Mouse (Mus musculus) heart, embryonic 12.5 days (tissue): ENCODE data around the gene Htra3. TPM values are rescaled to one million over a fixed set of nuclear protein-coding genes. Genes with fewer than 3 reads are reported as not detected.

Source experiments
- ATAC-seq: fragments of 200-750 bp; cut with Nextera tagmentation; 2 replicates; pipeline ENCODE4 v1.8.0; 2017; ENCODE audit warnings: moderate TSS enrichment, moderate library complexity; ENCODE audit not compliant: insufficient number of reproducible peaks, low FRiP score
- H3K27ac ChIP-seq: fragments of 300-500 bp; sonication (generic); 2 replicates; pipeline ENCODE4 v1.5.1; 2016; ENCODE audit warnings: mild to moderate bottlenecking, moderate library complexity; ENCODE audit not compliant: poor library complexity, severe bottlenecking
- H3K27me3 ChIP-seq: fragments of 300-500 bp; sonication (generic); replicated peaks from 2 replicates; pipeline ENCODE4 v1.6.1; 2016; ENCODE audit warnings: mild to moderate bottlenecking, moderate library complexity
- H3K36me3 ChIP-seq: fragments of 300-500 bp; sonication (generic); 2 replicates; pipeline ENCODE4 v1.6.1; 2016; ENCODE audit warnings: mild to moderate bottlenecking, moderate library complexity
- H3K4me1 ChIP-seq: fragments of 300-500 bp; sonication (generic); replicated peaks from 2 replicates; pipeline ENCODE4 v1.6.1; 2016; ENCODE audit warnings: mild to moderate bottlenecking
- H3K4me2 ChIP-seq: fragments of 300-500 bp; sonication (generic); 2 replicates; pipeline ENCODE4 v1.6.1; 2016; ENCODE audit warnings: mild to moderate bottlenecking, moderate library complexity
- H3K4me3 ChIP-seq: fragments of 300-500 bp; sonication (generic); 2 replicates; pipeline ENCODE4 v1.5.1; 2016; ENCODE audit warnings: mild to moderate bottlenecking
- H3K9ac ChIP-seq: fragments of 300-500 bp; sonication (generic); 2 replicates; pipeline ENCODE4 v1.6.1; 2016; ENCODE audit warnings: mild to moderate bottlenecking, moderate library complexity
- H3K9me3 ChIP-seq: fragments of 300-500 bp; sonication (generic); replicated peaks from 2 replicates; pipeline ENCODE4 v1.6.1; 2016; ENCODE audit warnings: mild to moderate bottlenecking, moderate library complexity
- WGBS: fragments of 180-500 bp; shearing (Covaris S2); methylation state at CpG from one replicate; pipeline ENCODE4 v1.1.7; 2016; 5-methylcytosine and 5-hydroxymethylcytosine counted together
- polyA plus RNA-seq: library from polyadenylated mRNA; unstranded; fragments of >200 nt; fragmentation: Nextera tagmentation; extraction: Ambion mirVana; gene quantifications from 2 replicates; pipeline ENCODE4 v1.2.1, GENCODE M21; 2016

Gene Htra3
- 4.3 and 4.8 TPM in 2 replicates for polyA plus RNA-seq

- ATAC-seq, result peak; percentile 44; the same call in 1 of the 2 replicates
Measured at GRCm38 (mm10) chr5:35679256-35680155, at the start of gene Htra3. Htra3 (minus strand) TSS chr5:35679782.

GRCm38 (mm10) chr5:35728957-35729460, 49.4 kb upstream of the Htra3 start:
- no peaks in the 10 kb centered on the region for H3K36me3 ChIP-seq
- no peaks in the 10 kb centered on the region for H3K9me3 ChIP-seq
- 41% methylated on average over 11 of the region's 11 CpGs for WGBS
- peak overlapping the region; percentile 58 for H3K4me2 ChIP-seq
- peak overlapping the region; percentile 31 for H3K4me3 ChIP-seq
- H3K4me1 ChIP-seq, result peaks cover 14% of the 10 kb centered on the region
- ATAC-seq, result peak; percentile 84
- H3K27me3 ChIP-seq, result no peaks in the 10 kb centered on the region; the same call in 1 of the 2 replicates
- peak overlapping the region; percentile 90 for H3K27ac ChIP-seq
- H3K9ac ChIP-seq, result peak overlapping the region; percentile 63

More at GRCm38 (mm10) chr5:35679256-35680155, at the start of gene Htra3:
- Histone ChIP-seq H3K36me3 (no peaks in the 10 kb centered on the region), H3K27me3 (peaks cover 65% of the 10 kb centered on the region), H3K4me2 (peak within 1 kb of the TSS; percentile 84), H3K9me3 (no peaks in the 10 kb centered on the region), H3K9ac (peak within 1 kb of the TSS; percentile 69), H3K4me1 (peaks cover 16% of the 10 kb centered on the region), H3K4me3 (peak within 1 kb of the TSS; percentile 48), H3K27ac (no peak within 1 kb of the TSS)
- WGBS, result 9% methylated on average over 42 of the region's 42 CpGs

GRCm38 (mm10) chr5:35728344-35728956, 48.9 kb upstream of the Htra3 start:
- peak overlapping the region; percentile 90 for H3K27ac ChIP-seq
- H3K9ac ChIP-seq, result peak overlapping the region; percentile 63
- no peak for ATAC-seq
- peak overlapping the region; percentile 58 for H3K4me2 ChIP-seq
- peak overlapping the region; percentile 31 for H3K4me3 ChIP-seq
- no peaks in the 10 kb centered on the region; the same call in 1 of the 2 replicates for H3K27me3 ChIP-seq
- no peaks in the 10 kb centered on the region for H3K9me3 ChIP-seq
- peaks cover 19% of the 10 kb centered on the region for H3K4me1 ChIP-seq
- WGBS, result 65% methylated on average over 12 of the region's 12 CpGs
- no peaks in the 10 kb centered on the region for H3K36me3 ChIP-seq

GRCm38 (mm10) chr5:35727447-35727846, 47.9 kb upstream of the Htra3 start:
- no peaks in the 10 kb centered on the region for H3K9me3 ChIP-seq
- peaks cover 30% of the 10 kb centered on the region for H3K4me1 ChIP-seq
- H3K4me2 ChIP-seq, result peak overlapping the region; percentile 58
- H3K4me3 ChIP-seq, result peak overlapping the region; percentile 31
- no peak overlapping the region for H3K9ac ChIP-seq
- 89% methylated on average over 5 of the region's 5 CpGs for WGBS
- no peaks in the 10 kb centered on the region for H3K36me3 ChIP-seq
- H3K27me3 ChIP-seq, result no peaks in the 10 kb centered on the region
- H3K27ac ChIP-seq, result no peak overlapping the region
- no peak for ATAC-seq

- Histone ChIP-seq H3K9ac (no peak overlapping the region), H3K36me3 (no peaks in the 10 kb centered on the region), H3K4me1 (peaks cover 38% of the 10 kb centered on the region), H3K27me3 (no peaks in the 10 kb centered on the region), H3K4me3 (no peak overlapping the region), H3K4me2 (no peak overlapping the region), H3K27ac (no peak overlapping the region), H3K9me3 (no peaks in the 10 kb centered on the region)
- no peak for ATAC-seq
- 87% methylated on average over 3 of the region's 3 CpGs for WGBS
Measured at GRCm38 (mm10) chr5:35725840-35726239, 46.3 kb upstream of the Htra3 start.

GRCm38 (mm10) chr5:35723900-35724299, 44.3 kb upstream of the Htra3 start:
- WGBS, result 66% methylated on average over 5 of the region's 5 CpGs
- Histone ChIP-seq H3K27ac (no peak overlapping the region), H3K9ac (no peak overlapping the region), H3K9me3 (no peaks in the 10 kb centered on the region), H3K27me3 (no peaks in the 10 kb centered on the region), H3K36me3 (no peaks in the 10 kb centered on the region), H3K4me3 (no peak overlapping the region), H3K4me2 (no peak overlapping the region), H3K4me1 (peaks cover 49% of the 10 kb centered on the region)
- no peak for ATAC-seq

GRCm38 (mm10) chr5:35722654-35723053, 43.1 kb upstream of the Htra3 start:
- Histone ChIP-seq H3K9ac (peak overlapping the region; percentile 21; the same call in 1 of the 2 replicates), H3K27ac (peak overlapping the region; percentile 63), H3K4me2 (no peak overlapping the region), H3K4me3 (no peak overlapping the region), H3K9me3 (no peaks in the 10 kb centered on the region), H3K36me3 (no peaks in the 10 kb centered on the region), H3K4me1 (peaks cover 52% of the 10 kb centered on the region), H3K27me3 (no peaks in the 10 kb centered on the region)
- peak; percentile 49; the same call in 1 of the 2 replicates for ATAC-seq
- WGBS, result 8% methylated on average over 2 of the region's 2 CpGs

GRCm38 (mm10) chr5:35721933-35722332, 42.4 kb upstream of the Htra3 start:
- Histone ChIP-seq H3K4me2 (no peak overlapping the region), H3K9ac (no peak overlapping the region), H3K27ac (peak overlapping the region; percentile 63; the same call in 1 of the 2 replicates), H3K4me3 (no peak overlapping the region), H3K4me1 (peaks cover 52% of the 10 kb centered on the region), H3K36me3 (no peaks in the 10 kb centered on the region), H3K9me3 (no peaks in the 10 kb centered on the region), H3K27me3 (no peaks in the 10 kb centered on the region)
- WGBS, result 82% methylated on average over 2 of the region's 2 CpGs
- ATAC-seq, result no peak

GRCm38 (mm10) chr5:35719880-35720279, 40.3 kb upstream of the Htra3 start:
- no peak for ATAC-seq
- 82% methylated on average over 1 of the region's 1 CpGs for WGBS
- Histone ChIP-seq H3K9me3 (no peaks in the 10 kb centered on the region), H3K36me3 (no peaks in the 10 kb centered on the region), H3K27ac (no peak overlapping the region), H3K27me3 (no peaks in the 10 kb centered on the region), H3K9ac (no peak overlapping the region), H3K4me3 (no peak overlapping the region), H3K4me1 (peaks cover 52% of the 10 kb centered on the region), H3K4me2 (no peak overlapping the region)

- Histone ChIP-seq H3K9me3 (no peaks in the 10 kb centered on the region), H3K4me3 (no peak overlapping the region), H3K27ac (no peak overlapping the region), H3K27me3 (no peaks in the 10 kb centered on the region), H3K4me2 (no peak overlapping the region), H3K4me1 (peaks cover 52% of the 10 kb centered on the region), H3K36me3 (no peaks in the 10 kb centered on the region), H3K9ac (no peak overlapping the region)
- no peak for ATAC-seq
Measured at GRCm38 (mm10) chr5:35719343-35719742, 39.8 kb upstream of the Htra3 start.

- Histone ChIP-seq H3K4me1 (peaks cover 49% of the 10 kb centered on the region), H3K36me3 (no peaks in the 10 kb centered on the region), H3K9ac (no peak overlapping the region), H3K27ac (no peak overlapping the region), H3K4me3 (no peak overlapping the region), H3K27me3 (no peaks in the 10 kb centered on the region), H3K4me2 (no peak overlapping the region), H3K9me3 (no peaks in the 10 kb centered on the region)
- ATAC-seq, result no peak
- WGBS, result 60% methylated on average over 11 of the region's 11 CpGs
Measured at GRCm38 (mm10) chr5:35718817-35719216, 39.2 kb upstream of the Htra3 start.
